Mouse (Mus musculus) R1 (cell line): ENCODE measurements around the gene Pfdn2.

ENCODE experiments used
- DNase-seq: peaks from one replicate; pipeline ENCODE4 v3.0.0-alpha.2; 2018; ENCODE audit warnings: low read depth, low spot score

The Pfdn2 gene

DNA sequence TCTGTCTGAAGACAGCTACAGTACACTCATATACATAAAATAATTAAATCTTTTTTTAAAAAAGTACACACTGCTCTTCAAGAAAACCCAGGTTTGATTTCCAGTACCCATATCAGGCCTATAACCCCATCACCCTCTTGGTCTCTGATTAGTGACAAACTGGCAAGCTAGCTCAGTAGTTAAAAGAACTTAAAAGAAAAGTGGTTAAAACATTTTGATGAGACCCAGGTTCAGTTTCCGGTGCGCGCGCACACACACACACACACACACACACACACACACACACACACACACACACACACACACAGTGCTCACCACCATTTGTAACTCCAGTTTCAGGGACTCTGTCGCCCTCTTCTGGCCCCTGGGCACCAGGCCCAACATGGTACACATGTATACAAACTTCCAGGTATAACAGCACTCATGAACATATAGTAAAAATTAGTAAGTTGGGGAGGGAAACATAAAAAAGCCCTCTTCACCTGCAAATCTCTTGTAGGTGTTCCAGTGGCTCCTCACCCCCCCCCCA lies 10.4 kb downstream of the Pfdn2 start:
- DNase-seq: peak; percentile 70

DNA sequence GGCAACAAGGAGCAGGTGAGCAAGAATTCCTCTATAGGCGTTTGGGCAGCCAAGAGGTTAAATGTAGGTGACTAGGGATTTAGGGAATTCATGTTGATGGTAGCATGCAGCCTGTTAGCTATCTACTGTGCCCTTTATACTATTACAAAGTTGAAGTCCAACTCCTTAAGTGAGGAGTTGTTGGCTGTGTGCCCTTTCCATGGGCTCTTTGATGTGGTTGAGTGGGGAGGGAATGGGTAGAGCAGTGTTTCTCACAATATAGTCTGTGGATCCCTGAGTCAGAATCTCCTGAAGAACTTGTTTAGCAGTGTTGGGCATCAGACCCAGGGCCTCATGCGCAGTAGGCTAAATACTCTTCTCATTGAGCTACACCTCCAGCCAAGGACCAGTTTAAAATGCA lies 11.3 kb downstream of the Pfdn2 start:
- no peak for DNase-seq

GRCm38 (mm10) chr1:171358421-171358820 lies 13.0 kb downstream of the Pfdn2 start:
- peak; percentile 60 for DNase-seq

- DNase-seq: no peak
These were observed 14.8 kb downstream of the Pfdn2 start for GRCm38 (mm10) chr1:171360253-171360652.

DNA sequence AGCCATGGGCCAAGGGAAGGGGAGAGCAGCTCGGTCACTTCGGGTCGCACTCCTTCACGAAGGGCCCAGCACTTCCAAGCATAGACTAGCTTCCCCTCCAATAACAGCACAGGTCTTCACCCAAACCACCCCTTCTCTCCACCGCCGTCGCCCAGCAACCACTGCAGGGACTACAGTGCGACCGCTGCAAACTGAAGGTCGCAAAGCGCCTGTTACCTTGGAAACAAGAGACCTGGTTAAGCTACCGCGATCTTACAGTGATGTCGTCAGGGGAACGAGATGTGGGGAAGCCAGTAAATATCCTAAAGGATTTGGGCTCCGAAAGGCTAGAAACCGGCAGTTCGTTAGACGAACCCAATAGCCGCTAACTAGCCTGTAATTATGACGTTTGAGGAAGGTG lies 15.2 kb downstream of the Pfdn2 start, which contains the start of gene Klhdc9:
Gene Klhdc9 (minus strand): TSS at position 143 of the 400 bp plus-strand sequence.
- peak; percentile 98 for DNase-seq

DNA sequence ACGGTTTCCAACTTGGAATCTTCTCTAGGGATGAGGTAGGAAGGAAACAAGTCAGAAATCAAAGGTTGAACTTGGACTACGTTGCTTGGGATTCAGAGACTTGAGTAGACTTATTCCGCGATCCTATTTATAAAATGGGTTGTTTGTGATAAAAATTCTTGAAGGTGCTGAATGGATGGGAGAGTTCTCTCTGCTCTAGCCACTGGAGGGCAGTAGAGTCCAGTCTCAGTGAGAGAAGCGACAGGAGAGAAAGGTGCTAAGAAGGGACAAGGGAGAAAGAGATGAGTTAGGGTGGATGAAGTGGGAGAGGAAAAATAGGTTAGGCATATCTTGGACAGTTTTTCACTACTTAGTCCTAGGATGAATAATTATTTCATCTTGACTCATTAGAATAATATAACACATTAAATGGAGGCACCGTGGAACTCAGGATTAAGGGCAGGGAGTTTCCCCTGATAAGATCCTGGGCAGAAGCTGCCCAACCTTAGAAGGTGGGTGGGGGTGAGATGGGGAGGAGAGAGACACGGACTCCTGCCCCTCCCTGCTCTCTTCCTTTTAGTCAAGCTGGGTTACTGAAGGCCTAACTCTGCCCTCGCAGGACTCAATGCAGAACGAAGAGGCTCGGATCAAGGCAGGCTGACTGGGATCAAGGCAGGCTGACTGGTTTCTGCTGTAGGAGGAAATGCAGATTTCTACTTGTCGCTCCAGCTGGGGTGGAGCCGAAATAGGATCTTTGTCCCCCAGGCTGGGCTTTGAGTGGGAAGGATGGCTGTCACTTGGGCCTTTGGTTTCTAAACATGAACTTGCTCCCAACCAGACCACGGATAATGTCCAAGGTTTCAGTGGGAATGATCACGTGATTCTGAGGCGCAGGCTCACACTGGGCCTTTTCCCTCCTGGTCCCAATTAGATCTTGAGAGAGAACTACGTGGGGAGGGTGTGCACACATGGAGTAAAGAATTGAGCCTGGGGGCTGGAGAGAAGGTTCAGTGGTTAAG lies 15.9 kb downstream of the Pfdn2 start:
- DNase-seq: peak; percentile 89

DNA sequence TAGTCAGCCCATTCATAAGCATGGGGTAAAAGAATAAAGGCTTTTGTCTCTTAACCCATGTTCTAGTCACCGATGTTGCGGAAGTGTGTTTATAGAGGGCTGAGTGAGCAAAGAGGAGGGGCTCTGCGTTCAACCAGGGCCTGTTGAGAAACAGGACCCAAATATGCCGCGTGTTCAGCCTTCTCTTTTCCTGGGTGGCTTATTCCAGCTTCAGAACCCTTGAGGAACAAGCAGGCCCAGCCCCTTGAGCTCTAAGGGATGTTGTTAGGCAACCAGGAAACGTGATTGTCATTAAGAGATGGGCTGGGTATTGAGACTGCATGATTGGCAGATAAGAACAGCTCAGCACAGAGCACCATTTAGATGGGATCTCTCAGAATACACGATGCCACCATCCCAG lies 20.5 kb downstream of the Pfdn2 start:
- DNase-seq: no peak

DNA sequence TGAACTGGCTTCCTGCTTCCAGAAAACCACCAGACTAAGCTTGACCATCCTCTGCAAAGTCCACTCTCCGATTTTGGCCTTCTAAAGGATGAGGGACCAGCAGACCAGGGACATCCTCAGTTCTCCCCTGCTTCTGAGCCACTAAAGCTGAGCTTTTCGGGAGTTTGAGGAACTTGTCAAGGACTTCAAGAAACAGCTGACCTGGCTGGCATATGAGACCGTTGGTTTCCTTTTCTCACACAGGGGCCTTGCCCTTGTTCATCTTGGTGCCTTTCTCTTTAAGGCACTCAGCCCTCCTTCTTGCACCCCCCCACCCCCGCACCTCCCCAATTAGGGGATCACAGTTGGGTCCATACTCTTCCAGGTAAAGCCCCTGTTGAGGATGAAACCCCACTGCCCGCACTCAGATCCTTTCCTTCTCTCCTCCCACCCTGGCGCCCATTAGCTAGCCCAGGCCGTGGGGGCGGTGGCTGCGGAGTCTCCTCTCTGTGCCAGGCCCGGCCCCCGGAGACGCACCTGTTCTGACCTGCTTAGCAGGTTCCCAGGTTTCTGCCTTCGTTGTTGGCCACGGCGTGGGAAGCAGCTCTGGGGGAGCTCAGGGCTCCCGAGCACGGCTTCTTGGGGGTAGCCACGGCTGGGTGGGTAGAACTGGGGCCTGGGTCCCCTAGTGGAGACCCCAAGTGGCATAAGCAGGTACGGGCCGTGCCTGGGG lies 24.5 kb downstream of the Pfdn2 start, which contains the start of gene Nectin4:
Gene Nectin4 (plus strand): TSS at position 255 of the 712 bp plus-strand sequence.
- DNase-seq: no peak

GRCm38 (mm10) chr1:171372880-171373279 lies 27.4 kb downstream of the Pfdn2 start:
- no peak for DNase-seq

GRCm38 (mm10) chr1:171373946-171374345 lies 28.5 kb downstream of the Pfdn2 start:
- no peak for DNase-seq

- DNase-seq: no peak
These were observed 30.2 kb downstream of the Pfdn2 start for GRCm38 (mm10) chr1:171375646-171376097.

DNA sequence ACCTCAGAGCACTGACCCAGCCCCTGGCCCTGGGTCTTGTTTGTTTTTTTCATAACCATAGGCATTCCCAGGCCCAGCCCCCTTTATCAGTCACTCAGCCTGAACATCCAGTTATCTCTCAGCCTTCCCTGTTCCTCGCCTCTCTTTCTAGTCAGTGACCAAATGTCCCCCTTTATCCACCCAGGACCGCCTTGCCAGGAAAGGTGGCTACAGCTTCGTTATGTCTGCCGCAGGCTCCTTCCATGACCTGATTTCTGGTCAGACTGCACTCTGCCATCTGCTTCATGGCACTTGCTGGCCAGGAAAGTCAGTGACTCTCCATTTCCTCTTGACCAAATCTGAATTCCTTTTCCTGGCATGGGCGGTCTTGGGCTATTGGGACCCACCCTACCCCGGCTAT lies 32.8 kb downstream of the Pfdn2 start:
- DNase-seq: no peak

GRCm38 (mm10) chr1:171379935-171380599 lies 34.6 kb downstream of the Pfdn2 start:
- DNase-seq: peak; percentile 90

- no peak for DNase-seq
These were observed 36.7 kb downstream of the Pfdn2 start for GRCm38 (mm10) chr1:171382096-171382620.

DNA sequence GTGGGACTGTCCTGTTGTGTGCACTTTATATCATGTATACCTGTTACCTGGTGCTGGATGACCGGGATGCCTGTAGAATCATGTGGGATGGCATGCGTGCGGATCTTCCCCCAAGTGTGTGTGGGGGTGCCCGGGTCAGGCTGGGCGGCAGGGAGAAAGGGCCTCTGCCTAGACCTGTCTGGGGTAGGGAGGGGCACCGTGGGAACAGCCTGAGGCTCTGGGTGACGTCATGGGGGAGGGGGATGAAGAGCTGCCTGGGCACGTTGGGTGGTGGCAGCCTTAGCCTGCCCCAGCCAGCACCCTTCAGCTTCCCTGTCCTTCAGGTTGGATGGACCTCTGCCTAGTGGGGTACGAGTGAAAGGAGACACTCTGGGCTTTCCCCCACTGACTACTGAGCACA lies 38.9 kb downstream of the Pfdn2 start:
- DNase-seq: no peak

DNA sequence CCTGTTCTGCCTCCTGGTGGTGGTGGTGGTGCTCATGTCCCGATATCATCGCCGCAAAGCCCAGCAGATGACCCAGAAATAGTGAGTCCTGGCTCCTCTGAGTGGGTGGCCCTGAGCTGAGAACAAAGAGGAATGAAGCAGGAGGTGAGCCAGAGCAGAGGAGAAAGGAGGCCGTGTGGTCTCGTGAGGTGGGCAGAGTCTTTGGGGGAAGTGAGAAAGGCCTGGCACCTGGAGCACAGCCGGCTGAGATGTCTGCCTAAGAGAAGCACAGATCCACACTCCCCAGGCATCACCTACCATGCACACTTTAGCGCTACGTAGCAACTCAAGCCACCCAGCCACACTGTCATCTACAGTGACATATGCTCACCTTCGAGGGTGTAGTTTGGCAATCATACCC lies 39.7 kb downstream of the Pfdn2 start:
- no peak for DNase-seq

- peak; percentile 70 for DNase-seq
These were observed 41.6 kb downstream of the Pfdn2 start for GRCm38 (mm10) chr1:171387099-171387498.

DNA sequence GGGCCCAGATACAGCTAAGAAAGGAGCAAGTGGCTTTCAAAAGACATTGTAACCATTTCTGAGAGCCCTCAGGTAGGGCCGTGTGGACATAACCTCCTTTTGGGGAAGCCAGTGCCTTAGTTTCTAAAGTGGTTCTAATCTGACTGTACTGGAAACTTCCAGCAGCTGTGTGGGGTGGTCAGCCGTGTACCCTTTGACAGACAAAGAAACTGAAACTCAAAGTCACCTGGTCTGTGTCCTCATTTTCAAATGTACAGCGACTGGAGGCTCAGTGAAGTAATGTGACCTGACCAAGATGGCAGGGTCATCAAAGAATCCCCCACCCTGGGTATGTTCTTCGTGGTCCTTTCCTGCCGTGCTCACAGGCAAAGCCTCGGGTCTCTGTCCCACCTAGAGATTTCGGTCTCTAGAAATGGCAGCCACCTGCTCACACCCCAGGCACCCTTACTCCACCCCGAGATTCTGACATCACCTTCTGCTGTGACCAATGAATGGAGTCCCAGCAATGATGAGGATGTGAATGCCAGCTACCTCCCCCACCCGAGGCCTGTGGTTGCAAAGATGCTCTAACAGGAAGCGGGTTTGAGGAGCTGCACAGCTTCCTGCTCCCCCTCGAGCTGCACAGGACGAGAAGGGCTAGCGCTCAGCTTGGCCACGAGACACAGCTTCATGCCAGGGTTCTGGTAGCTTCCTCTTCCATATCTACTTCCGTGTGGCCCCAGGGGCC lies 43.1 kb downstream of the Pfdn2 start, which contains the start of gene Arhgap30:
Gene Arhgap30 (plus strand): TSS at position 579 of the 727 bp plus-strand sequence.
- peak; percentile 66 for DNase-seq

DNA sequence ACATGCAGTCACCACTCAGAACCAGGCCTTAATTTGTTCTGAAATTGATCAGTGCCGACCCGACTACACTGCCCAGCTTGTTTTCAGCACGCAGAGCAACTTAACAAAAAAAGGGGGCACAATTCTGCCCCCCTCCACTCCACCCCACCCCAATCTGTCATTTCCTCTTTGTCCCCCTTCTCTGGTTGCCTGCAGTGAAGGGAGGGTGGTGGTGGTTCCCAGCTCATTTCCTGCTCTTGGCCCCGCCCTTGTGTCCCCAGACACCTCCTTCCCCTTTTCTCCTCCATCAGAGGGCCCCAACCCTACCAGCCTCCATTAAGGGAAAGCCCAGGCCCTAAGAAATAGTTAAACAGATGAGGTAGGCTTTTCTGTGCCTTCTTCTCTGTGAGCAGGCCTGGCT lies 44.6 kb downstream of the Pfdn2 start:
- DNase-seq: peak; percentile 59

DNA sequence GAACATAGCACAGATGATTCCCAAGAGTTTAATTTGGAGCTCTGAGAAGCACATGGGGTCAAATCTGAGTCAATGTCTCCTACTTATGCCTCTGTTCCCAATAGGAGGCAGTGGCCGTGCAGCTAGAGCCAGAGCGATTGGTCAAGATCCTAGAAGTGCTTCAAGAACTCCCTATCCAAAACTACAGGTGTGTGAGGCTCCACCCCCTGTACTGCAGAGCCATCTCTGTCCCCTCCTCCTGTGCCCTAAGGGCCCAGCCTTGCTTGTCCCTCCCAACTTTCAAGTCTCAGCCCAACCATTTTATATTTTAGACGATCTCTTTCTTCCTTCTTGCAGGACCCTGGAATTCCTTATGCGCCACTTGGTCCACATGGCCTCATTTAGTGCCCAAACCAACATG lies 56.4 kb downstream of the Pfdn2 start:
- peak; percentile 85 for DNase-seq
